Mouse (Mus musculus): Measurements from ENCODE around the gene Hils1. TPM values are rescaled to one million over a fixed set of nuclear protein-coding genes. Genes with fewer than 3 reads are reported as not detected.
A peak's percentile ranks its signal among the peaks of the same experiment; 100 is the strongest.

Hils1 gene
- total RNA-seq, 2 experiments from 2014 or later: not detected

DNA sequence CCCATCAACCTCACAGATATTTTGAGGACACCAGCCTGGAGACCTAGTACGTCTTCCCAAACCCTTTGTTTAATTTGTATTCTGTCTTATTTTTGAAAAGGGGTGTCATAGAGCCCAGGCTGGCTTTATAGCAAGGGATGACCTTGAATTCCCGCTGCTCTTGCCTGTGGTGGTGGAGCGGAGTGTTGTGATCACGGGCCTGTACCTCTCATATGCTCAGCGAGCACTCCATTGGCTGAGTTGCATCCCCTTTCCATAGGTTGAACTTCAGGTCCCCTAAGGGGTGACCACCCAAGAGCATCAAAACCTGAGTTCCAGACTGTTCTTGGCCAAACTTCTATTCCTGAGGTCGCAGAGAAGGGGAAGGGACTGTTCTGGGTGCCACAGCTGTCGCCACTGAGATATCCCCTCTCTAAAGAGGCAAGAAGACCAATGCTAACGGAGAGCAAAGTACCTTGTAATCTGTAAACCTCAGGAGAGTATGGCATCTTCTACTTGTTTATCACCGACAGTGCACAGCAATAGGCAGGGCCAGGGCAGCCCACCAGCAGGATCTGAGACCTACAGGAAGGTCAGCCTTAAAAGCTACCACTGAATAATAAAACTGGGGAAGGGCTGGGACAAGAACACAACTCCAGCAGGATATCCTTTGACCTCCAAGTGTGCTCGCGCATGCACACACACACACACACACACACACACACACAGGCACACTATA, 12.2 kb downstream of the Hils1 start:
- intact Hi-C loops (cut with DNase I; ENCODE audit: low total_unique reads): no loop called here
- no peak for DNase-seq

- DNase-seq: no peak
- intact Hi-C loops (cut with DNase I; ENCODE audit: low total_unique reads): no loop called here
Measured at GRCm38 (mm10) chr11:94985140-94985539, 17.7 kb downstream of the Hils1 start.

GRCm38 (mm10) chr11:94985822-94986221, 18.4 kb downstream of the Hils1 start:
- intact Hi-C loops (cut with DNase I; ENCODE audit: low total_unique reads): no loop called here
- peak; percentile 6 for DNase-seq

DNA sequence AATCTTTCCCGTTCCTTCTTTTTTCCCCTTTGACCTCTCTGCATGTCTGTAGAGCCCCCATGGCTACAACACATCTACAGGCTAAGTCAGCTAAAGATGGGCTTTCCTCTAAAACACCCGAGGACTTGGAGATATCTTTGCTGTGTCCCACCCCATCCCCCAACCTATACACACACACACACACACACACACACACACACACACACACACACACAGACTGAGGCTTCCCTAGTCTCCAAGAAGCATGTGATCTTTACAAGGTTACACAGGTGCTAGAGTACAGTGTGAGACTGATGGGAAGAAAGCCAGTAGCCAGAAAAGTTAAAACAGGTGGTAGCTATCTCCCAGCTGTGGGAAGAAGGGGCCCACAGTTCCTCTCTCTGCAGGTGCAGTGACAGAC, 19.0 kb downstream of the Hils1 start:
- intact Hi-C loops (cut with DNase I; ENCODE audit: low total_unique reads): no loop called here
- DNase-seq: no peak

DNA sequence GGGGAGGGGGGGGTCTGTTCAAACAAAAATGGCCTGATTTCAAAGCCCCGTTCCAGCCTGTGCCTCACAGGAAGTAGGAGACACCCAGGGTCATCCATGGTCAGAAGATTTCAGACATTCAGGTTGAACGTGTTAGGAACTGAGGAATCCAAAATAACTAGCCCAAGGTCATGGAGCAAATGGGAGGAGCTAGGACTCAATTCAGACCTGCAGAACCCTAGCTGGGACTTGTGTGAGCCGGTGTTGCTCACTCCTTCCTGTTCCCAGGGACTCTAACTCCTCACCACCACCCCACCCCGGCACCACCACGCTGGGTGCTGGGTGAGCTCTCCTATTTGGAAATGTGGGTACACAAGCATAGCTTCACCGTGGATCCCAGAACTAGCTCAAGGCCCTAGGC, 19.9 kb downstream of the Hils1 start:
- intact Hi-C loops (cut with DNase I; ENCODE audit: low total_unique reads): no loop called here
- DNase-seq: no peak

DNA sequence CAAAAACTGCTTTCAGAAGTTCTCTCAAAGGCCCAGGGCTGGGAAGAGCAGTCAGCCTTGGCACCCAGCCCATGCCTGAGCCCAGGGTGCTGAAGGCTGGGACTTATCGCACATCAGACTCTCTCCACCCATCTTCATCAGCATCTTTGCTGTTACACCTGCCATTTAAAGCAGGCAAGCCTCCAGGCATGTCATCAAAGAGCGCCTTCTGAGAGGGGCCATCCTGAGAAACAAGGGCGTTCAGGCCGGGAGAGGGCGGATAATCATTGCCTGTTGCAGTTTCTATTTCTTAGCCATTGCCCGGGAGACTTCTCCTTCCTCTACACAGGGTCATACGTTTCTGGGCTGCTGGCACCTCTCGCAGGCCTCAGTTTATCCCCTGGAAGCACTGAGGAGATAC, 20.5 kb downstream of the Hils1 start:
- intact Hi-C loops (cut with DNase I; ENCODE audit: low total_unique reads): no loop called here

GRCm38 (mm10) chr11:94988780-94989561, 21.6 kb downstream of the Hils1 start:
- intact Hi-C loops (cut with DNase I; ENCODE audit: low total_unique reads): no loop called here
- peak; percentile 82 for DNase-seq

More for the DNA sequence above, 20.5 kb downstream of the Hils1 start:
- DNase-seq: peak; percentile 3

GRCm38 (mm10) chr11:94989562-94990017, 22.2 kb downstream of the Hils1 start:
- intact Hi-C loops (cut with DNase I; ENCODE audit: low total_unique reads): no loop called here
- DNase-seq: peak; percentile 82

GRCm38 (mm10) chr11:94990102-94990748, 22.8 kb downstream of the Hils1 start:
- DNase-seq: no peak
- intact Hi-C loops (cut with DNase I; ENCODE audit: low total_unique reads): no loop called here

- peak; percentile 95 for DNase-seq
- intact Hi-C loops (cut with DNase I; ENCODE audit: low total_unique reads): no loop called here
Measured at GRCm38 (mm10) chr11:94990749-94991577, 23.6 kb downstream of the Hils1 start, which contains the start of gene Ppp1r9b. Gene Ppp1r9b (plus strand): TSS chr11:94991035.

- DNase-seq: peak; percentile 44
- intact Hi-C loops (cut with DNase I; ENCODE audit: low total_unique reads): no loop called here
Measured at GRCm38 (mm10) chr11:94991641-94992479, 24.5 kb downstream of the Hils1 start.

GRCm38 (mm10) chr11:94992480-94992753, 25.0 kb downstream of the Hils1 start:
- peak; percentile 26 for DNase-seq
- intact Hi-C loops (cut with DNase I; ENCODE audit: low total_unique reads): no loop called here

GRCm38 (mm10) chr11:94992754-94993606, 25.6 kb downstream of the Hils1 start:
- DNase-seq: peak; percentile 55
- intact Hi-C loops (cut with DNase I; ENCODE audit: low total_unique reads): no loop called here

DNA sequence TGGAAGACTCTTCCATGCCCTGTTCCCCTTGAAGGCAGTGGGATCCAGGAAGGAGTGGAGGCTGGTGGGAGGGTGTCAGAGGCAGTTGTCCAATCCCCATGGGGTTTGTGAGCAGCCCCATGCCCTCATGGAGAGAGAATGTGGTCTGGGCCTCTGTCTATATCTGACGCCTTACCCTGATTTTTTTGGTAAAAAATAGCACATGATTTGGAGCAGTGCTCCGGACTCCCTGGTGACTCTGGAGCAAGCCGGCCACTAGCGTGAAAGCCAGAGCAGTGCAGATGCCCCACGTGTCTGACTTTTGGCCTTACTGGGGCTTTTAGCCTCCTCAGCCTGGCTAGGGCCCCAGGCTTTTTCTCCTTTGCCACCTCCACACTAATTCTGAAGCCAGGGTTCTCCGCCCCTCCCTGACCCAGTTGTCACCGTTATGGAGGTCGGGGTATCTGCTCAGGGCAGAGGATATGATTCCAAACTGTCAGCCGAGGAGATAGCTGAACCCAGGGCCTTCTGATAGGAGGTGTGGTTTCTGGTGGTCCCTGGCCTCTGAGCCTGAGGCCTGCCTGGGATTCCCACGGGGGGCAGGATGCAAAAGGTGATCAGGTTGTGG, 26.9 kb downstream of the Hils1 start:
- peak; percentile 26 for DNase-seq
- intact Hi-C loops (cut with DNase I; ENCODE audit: low total_unique reads): no loop called here

DNA sequence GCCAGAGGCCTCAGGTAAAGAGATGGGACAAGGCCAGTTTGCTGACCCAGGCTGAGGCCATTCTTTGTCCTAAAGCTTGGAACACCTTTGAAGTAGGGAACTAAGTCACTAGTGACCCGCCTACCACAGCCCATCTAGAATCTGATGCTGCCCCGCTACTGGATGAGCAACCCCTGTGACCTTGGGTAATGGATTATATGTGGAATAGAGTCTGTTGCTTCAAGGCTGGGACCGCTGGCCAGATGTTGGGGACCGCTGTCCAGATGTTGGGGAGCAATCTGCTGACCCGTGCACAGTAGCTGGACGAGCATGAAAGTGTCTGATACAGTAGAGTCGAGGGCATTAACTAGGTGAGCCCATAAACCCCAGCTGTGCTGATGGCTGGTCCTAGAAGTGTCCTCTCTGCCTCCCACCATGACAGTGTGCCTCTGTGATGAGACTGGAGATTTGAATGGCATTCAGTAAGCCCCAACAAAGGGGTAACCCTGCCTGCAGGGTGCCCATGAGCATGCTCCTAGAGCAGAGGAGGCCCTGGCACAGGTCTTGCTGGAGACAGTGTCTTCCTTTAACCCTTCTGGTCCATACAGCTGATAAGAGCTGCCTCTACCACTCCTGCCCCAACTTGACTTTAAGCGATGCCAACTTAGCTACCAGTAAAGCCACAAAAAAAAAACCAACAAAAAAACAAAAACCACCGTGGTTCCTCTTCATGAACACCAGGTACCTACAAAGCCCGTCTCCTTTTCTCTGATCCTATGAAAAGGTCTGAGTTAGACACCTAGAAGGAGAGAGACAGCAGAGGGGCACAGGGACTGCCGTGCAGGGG, 27.8 kb downstream of the Hils1 start:
- intact Hi-C loops (cut with DNase I; ENCODE audit: low total_unique reads): no loop called here
- no peak for DNase-seq

- peak; percentile 4 for DNase-seq
- intact Hi-C loops (cut with DNase I; ENCODE audit: low total_unique reads): no loop called here
Measured at GRCm38 (mm10) chr11:94996101-94996500, 28.7 kb downstream of the Hils1 start.

GRCm38 (mm10) chr11:94996984-94997383, 29.6 kb downstream of the Hils1 start:
- no peak for DNase-seq
- intact Hi-C loops (cut with DNase I; ENCODE audit: low total_unique reads): no loop called here
